Mouse (Mus musculus) spleen, postnatal 14 days (tissue): ENCODE results near the gene Igsf9.

Source experiments
- DNase-seq, 2 experiments: peaks; one replicate each; pipeline ENCODE4 v3.0.0; 2021 to 2022; ENCODE audit warnings: low spot score in 2 of 2

Igsf9 gene

DNA sequence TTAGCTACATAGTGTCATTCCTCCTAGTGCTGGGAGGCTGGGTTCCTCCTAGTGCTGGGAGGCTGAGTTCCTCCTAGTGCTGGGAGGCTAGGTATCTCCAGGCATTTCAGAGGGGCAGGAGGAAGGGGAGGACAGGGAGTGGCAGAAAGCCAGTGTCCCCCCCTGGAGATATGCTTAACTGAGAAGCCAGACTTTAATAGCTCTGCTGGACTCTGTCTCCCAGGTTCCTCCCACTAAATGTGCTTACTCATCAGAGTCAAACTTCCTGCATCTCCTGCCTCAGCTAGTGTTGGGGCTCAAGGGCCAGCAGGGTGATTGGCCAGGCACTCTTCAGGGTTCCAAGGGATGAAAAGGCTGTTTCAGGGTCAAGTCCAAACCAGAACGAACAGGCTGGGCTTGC lies 33.8 kb downstream of the Igsf9 start:
- no peak for DNase-seq

DNA sequence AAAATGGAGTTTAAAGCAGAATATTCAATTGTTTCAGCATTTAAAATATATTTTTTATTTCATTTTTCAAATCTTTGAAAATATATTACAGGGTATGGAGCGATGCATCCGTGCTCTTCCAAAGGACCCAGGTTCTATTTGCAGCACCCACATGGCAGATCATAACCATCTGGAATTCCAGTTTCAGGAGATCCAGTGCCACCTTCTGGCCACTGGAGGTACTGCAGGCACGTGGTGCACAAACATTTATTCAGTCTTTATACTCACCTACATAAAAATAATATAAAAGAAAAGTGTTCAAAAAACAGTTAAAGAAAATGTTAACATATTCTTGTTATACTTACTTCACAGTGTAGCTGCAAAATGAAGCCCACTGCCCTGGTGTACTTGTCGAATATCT lies 36.4 kb downstream of the Igsf9 start:
- DNase-seq = no peak

DNA sequence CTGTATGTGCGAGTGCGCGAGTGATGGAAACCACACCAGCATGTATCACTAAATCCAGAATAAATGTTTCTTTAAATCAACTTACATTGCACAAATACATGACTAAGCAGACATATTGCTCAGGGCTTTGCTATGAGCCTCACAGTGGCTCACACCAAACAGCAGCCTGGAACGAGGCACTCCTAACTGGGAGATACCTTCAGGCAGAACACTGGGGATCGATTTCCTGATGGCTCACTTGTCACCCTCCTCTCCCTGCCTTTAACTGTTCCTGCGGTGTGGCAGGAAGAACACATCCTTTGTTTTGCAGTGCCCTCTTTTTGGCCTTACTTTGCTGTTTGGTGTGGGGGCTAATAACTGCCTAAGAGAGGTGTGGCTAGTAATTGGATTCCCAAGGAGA lies 38.1 kb downstream of the Igsf9 start:
- DNase-seq = no peak

DNA sequence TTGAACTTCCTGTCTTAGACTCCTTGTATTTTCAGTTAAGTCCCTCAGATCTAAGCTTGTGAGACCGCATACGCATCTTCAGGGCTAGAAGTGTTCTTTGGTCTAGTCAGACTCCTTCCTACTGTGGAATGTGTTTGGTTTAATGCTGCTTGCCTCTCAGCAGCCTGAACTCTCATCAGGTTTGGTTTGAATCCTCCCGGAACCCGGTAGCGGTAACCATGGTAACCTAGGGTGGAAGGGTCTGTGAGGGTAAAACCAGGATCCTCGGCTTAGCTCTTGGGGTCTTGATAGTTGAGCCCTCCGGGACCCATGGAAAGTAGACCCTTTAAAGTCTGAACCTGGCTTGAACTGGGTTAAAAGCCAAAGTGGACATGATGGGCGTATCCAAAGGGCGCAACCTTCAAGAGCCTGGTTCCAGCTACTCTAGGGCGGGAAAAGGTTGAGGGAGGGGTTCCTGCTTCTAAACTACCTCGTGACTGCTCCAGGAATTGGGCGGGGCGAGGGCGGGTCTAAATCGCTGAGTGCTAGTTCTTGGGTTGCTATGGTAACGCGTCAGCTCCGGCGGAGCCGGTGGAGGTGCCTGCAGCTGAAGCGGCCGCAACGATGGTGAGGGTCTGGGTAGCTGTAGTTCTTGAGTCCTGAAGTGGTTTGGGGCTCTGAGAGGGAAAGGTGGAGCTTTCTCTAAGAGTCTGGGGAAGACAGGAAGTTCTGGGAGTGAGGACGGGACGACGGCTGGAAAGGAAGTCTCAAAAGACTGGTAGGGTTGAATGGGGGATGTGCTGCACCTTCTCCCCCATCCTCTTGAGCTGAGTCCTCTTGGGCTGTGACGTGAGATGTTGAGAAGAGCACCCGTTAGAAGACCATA lies 39.2 kb downstream of the Igsf9 start, which contains the start of gene Cfap45:
Gene Cfap45 (plus strand): TSS at position 226 of the 865 bp plus-strand sequence.
- peak; percentile 45 to 48 for DNase-seq

DNA sequence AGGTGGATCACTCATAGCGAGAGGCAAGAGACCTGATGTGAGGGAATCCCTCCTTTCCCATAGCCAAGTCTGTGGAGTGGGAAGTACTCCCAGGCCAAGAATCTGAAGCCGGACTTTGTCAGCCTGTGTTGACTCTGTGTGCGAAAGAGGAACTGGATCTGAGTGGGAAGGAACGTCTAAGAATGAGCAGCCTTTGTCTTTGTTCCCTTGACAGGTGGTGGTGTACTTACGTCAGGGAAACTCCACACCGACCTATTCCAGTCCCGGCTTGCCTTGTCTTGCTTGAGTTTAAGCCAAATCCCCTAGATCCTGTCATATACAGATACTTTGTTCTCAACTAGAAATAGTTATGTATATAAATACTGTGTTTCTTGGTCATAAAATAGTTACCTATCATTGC lies 40.9 kb downstream of the Igsf9 start:
- DNase-seq = no peak

DNA sequence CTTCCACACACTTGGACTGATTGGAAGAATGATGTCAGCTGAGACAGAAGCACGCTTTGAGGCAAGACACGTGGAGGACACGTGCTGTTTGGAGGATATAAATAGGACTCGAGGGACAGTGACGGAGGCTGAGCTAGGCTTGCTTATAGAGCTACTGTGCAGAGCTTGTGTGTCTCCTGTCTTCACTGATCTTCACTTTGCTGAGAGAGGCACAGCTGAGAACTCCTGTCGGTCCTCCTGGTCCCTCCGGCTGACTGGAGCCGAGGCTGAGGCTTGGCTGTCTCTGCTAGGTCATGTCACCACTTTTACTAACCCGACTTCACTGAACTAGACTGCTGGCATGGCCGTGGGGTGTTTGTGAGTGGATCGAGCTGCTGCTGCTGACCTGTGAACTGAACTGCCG lies 42.1 kb downstream of the Igsf9 start:
- no peak for DNase-seq

DNA sequence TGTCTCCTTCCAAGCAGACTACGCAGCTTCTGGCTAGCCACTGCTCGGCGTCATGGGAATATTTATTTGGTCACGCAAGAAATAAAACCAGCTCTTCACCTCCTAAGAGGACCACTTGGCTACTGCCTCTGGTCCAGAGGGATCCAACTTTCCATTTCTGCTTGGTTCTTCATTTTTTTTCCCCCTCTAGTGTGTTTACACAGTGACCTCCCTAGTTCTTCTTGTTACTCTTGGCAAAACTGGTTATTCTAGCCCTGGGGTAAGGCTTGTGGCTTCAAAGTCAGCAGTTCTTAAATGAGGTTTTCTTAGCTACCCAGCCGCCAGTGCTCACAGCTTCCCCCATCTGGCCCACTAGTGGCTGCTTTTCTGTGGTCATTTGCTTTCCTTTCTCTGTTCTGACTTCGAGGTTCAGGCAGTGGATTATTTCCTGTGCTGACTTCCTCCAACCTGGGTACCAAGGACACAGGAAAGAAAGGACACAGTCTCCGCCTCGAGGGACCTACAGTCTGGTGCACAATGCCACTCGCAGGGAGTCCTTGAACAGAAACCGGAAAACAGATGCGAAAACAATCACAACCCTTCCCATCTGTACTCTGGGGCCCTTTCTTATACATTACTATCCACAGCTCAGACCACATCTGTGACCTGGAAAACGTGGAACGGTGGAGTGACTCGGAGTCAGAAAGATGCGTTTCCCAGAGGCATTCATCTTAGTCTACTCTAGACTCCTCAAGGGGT lies 43.6 kb downstream of the Igsf9 start:
- DNase-seq = no peak

DNA sequence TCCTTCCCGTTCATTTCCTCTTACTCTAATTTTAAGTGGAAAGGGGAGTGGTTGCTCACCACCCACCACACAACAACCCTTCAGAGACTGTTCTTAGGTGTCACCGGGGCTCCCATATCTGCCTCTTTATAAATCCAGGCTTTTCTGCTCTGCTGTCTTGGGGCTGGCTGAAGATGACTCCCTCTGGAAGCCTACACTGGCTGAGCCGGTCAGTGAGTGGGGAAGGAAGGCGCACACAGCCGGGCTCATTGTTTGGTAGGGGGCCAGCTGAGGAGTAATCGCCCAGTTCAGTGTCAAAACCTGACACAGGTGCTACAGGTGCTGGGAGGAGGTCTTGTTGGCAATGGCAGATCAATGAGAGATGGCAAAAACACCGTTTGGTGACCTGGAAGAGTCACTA lies 44.4 kb downstream of the Igsf9 start:
- no peak for DNase-seq

DNA sequence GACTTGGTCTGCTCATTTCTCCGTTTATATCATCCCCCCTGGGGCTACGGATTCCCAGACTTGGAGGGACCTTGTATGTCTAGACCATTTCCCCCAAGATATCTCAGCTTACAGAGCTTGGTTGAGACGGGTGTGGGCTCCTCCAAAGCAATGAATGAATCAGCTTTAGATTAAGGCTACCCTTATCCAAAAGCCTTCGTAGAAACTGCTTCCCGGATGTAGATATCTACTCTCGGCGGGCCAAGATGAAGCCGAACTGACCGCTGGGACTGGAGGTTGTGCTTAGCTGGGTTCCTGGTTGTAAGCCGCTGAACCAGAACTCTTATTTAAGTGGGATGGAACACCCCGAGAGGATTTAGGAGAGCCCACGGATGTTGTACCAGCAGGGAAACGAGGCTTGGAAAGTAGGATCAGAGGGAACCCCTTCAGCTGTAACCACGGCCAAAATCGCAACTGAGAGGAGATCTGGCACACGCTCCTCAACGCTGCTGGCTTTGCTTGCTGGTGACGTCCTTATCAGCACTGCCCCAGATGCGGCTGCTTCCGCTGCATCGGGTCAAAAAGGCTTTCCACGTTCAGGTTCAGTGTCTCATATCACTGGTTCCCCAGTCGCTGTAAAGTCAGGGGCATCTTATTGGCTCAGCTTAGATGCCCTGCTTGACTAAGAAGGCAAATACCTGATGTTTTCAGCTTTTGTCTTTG lies 44.9 kb downstream of the Igsf9 start:
- DNase-seq = no peak

DNA sequence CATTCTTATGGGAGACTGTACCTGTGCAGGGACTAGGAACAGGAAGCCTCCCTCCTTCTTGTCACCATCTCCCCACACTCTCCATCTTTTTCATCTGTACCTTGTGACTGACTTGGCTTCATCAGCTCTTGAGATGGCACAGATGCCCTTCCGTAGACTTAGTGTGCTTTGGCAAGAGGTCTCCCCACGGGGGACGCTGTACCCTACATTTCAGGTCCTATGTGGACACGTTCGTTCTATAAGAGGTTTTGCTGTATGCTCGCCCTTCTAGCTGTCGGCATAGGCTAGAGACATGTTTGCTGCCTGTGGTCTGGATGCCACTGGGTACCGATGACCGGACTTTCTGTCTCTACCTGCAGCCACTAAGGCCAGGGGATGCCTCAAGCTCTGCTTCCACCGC lies 45.8 kb downstream of the Igsf9 start:
- no peak for DNase-seq

DNA sequence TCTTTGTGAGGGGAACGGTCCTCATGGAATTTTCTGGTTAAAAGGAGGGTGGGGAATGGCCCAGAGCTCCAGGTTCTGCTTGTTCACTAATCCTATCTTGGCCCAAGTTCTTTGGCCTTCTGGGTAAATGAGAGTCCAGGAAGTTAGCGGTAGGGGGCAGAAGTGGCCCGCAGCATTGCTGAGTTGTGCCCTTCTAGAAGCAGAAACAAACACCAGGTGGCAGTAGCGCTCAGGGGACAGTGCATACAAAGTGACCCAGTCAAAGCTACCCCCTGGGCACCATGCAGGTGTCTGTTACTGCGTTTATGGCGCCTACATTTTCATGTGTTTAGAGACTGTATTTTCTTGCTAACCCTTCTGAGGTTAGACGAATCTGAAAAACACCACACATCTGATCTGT lies 47.1 kb downstream of the Igsf9 start:
- peak; percentile 76 to 89 for DNase-seq

DNA sequence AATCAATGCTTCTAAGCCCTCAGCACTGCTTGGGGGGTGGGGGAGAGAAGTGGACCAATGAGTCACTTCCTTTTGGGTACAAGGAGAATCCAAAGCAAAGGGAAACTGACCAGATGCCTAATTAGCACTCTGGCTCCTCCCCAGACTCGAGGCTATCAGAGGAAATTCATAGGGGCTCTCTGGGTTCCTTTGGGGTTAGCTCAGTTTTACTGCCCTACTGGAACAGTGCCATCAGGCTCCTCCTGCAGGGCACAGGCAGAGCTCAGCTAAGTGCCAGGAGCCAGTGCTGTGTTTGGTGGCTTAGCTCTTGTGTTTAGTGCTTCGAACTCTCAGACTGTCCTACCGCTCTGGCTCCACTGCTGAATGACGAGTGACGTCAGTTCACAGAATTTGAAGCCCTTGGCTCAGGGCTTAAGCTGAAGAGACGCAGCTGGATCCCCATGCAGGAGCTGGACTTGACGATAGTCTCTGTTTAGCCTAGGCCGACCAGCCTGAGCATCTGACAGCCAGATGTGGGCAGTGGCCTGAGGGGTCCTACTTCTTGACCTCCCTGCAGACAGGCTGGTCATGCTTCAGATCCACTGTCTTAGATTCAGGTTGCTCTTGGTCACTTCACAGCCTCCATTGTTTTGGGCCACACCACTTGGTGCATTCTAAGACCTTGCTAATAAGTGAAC lies 49.1 kb downstream of the Igsf9 start:
- no peak for DNase-seq

DNA sequence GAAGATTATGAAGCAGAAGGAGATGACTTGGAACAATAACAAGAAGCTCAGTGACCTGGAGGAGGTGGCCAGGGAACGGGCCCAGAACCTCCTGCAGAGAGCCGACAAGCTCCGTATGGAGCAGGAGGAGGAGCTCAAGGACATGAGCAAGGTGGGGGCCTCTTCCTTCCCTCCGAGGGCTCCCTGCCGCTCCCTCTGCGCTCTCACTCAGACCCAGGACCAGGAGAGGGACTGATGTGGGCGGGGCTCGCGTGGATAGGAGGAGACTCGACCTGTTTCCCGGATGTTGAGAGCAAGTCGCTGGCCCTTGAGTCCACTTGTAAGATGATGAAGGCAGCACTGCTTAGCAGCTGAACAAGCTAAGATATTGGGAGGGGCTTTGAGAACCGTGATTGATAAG lies 51.0 kb downstream of the Igsf9 start:
- no peak for DNase-seq

DNA sequence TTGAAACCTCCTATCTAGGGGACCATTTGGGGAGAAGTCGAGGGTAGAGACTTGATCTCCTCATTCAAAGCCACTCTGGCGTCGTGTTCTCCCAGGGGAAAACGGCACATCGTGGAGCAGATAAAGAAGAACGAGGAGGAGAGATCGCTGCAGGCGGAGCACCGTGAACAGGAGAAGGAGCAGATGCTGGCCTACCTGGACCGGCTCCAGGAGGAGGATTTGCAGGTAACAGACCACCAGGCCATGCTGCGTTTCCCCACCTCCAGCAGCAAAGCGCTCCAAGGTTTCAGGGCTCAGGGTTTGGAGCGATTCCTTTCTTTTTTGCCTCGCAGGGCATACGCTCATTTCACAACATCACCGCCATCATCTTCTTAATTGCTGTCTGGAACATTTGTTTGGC lies 53.5 kb downstream of the Igsf9 start:
- DNase-seq = no peak

DNA sequence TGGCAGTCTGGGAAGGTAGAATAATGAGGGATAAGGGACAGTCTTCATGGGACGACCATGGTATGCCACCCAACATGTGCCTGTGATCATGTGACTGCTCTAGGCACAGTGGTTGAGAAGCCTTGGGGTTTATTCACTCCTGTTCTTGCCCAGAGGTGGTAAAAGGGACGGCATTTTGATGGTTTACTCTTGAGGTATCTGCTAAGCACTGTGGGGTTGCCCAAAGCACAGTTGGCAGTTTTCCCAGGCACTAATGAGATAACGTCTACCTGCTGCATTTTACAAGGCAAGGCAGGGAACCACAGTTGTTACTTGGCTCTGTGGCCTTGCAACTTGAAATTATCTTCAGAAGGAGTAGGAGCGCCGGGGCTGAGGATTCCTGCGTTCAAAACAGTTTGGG lies 58.2 kb downstream of the Igsf9 start:
- DNase-seq = no peak

DNA sequence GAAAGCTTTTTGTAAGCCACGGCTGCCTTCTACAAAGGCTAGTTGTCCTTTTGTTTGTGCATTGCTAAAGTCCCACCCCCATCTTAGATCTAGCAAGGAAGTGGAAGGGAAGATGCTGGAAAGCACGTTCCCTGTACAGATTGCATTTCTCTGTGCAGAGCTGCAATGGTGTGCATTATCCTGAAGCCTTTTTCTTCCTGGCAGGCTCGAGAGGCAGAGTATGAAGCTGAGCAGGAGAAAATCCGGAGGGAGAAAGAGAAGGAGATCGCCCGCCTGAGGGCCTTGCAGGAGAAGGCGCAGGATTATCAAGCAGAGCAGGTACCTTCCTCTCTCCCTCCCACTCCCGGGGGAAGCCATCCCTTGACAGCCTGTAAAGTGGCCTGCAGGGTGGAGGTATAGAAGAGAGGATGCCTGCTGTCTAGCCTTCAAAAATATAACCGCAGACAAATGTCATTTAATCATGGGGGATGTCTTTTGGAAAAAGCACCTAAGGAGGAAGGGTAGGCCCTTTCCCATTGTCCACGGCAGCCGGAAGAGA lies 58.8 kb downstream of the Igsf9 start:
- no peak for DNase-seq

DNA sequence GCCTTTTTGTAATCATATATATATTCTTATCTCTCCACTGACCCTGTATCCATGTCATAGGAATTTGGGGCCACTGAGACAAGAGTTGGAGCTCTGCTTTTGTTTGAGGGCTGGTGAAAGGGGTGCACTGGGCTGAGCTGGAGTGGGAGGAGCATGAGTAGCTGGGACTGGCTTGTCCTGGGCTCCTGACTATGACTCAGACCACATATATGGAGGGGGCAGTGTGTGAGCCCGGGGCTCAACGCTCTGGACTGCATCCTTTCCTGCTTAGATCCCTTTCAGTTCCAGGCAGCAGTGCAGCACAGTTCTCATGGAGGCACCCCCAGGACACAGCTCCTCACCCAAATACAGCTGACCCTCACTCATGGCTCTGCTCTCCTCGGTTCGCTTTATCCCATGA lies 64.5 kb downstream of the Igsf9 start:
- no peak for DNase-seq
